Mouse (Mus musculus) cerebellum, adult 18-20 months (tissue): Measurements from ENCODE around the gene Tnnt2.
A peak's percentile ranks its signal among the peaks of the same experiment; 100 is the strongest.

Source experiments
- DNase-seq, 2 experiments: peaks; one replicate each; pipeline ENCODE4 v3.0.0; 2021

The Tnnt2 gene

GRCm38 (mm10) chr1:135820071-135820470, 16.1 kb upstream of the Tnnt2 start:
- no peak for DNase-seq

DNA sequence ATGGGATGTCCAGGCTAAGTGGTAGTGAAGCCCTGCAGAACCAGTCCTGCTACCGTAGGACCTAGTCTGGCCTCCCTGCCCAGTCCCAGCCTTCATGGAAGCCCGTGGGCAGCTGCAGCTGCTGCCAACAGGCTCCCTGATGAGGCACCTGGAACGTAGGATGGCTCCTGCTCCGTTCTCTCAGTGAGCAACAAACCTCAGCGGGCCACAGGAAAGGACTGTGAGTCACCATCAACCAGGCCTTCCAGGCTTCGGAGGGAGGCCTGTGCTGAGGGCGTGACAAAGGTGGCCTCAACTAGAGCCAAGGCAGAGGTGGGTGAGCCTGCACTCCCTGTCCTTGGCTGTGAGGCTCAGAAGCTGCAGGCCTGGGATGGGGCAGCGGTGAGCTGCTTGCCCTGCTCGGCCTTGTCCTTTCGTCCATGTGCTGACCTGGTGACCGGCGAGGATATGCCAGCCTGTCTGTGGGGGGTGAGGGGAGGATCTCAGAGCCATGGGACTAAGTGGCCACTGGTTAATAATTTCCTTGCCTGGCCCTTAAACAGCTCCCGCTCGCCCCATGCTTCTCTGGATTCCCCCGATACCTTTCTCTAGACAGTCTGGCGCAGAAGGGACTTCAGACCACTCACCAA, 15.3 kb upstream of the Tnnt2 start:
- no peak for DNase-seq

DNA sequence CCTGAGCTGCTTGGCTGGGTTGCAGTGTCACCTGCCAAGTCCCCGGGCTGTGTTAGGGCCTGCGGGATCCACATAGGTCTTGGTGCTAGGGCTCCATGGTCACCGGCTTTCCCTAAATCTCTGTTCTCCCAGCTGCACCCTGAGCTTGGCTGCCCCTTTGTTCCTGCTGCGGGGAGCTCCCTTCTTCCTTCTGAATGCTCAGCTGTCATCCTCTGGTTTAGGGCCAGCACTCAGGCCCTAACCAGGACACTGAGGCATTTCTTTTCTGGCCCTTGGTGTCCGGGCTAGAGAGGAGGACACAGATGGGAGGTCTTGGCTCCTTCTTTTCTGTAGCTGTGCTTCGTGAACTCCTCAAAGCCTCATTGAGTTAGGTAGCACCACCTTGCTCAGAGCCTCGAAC, 14.4 kb upstream of the Tnnt2 start:
- DNase-seq, result no peak

- DNase-seq, result no peak
Measured at GRCm38 (mm10) chr1:135828918-135829317, 7.2 kb upstream of the Tnnt2 start.

- no peak for DNase-seq
Measured at GRCm38 (mm10) chr1:135834206-135834859, 1.8 kb upstream of the Tnnt2 start.

DNA sequence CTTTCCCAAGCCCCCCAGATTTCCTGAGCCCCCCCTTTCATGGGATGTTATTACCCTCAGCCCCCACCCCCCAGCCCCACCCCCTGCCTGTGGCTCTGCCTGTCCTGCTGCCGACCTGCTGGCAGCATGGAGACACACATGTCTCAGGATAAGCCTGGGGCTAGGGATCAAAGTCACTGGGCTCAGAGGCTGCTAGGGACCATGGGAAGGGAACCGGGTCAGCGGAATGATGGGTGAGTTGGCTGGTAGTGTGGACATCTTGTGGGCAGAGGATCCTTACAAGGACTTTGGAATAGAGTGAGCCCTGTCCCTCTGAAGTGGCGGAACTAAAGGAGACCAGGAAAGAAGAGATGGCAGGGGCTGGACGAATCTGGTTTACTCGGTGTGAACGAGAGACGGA, 1.2 kb upstream of the Tnnt2 start:
- no peak for DNase-seq

DNA sequence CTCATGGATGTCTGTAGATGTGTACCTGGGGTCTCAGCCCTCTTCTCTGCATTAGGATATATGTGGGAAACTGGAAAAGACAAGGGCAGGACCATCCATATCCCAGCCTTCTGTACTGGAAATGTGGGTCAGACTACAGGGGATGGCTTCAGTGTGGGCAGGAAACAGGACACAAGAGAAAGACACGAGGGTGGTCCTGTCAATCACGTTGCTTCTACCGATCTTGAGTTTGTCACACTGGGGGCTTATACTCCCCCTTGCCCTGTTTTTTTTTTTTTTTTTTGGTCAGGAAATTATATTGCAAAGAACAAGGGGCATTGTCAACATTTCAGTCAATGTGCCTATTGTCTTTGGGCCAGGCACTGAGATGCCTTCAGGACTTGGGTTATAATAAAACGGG, 2.5 kb downstream of the Tnnt2 start:
- DNase-seq, result no peak

- DNase-seq, result no peak
Measured at GRCm38 (mm10) chr1:135839065-135839464, 2.9 kb downstream of the Tnnt2 start.

DNA sequence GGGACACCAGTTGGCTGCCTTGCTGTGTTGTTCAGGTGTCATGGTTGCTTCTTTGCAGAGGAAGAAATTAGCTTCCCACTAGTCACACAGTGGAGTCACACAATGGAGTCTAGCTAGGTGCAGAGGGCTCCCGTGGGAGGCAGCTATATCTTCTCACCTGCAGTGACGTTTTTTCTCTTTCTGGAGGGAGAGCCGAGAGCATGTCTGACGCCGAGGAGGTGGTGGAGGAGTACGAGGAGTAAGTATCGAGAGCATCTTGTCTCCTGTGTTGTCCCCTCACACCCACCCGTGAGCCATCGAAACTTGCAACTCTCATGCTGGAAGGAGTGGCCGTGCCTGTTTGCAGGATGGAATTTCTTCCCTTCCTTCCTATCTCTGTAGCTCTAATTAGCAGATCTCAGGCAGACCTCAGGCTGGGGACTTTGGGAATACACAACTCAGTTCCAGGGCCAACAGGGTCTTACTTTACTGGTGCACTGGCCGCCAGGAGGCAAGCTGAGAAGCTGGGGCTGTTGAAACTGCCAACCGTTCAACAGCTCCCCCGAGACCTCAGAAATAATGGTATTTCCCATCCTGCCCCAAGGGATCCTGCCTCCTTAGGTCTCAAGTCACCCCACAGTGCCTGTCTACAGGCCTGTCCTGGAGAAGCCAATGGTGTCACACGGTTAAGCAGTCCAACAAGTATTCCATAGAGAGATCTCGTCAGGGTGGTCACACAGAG, 4.7 kb downstream of the Tnnt2 start:
- DNase-seq, result no peak

GRCm38 (mm10) chr1:135843519-135844262, 7.5 kb downstream of the Tnnt2 start:
- DNase-seq, result no peak

- DNase-seq, result no peak
Measured at GRCm38 (mm10) chr1:135844481-135844880, 8.3 kb downstream of the Tnnt2 start.

DNA sequence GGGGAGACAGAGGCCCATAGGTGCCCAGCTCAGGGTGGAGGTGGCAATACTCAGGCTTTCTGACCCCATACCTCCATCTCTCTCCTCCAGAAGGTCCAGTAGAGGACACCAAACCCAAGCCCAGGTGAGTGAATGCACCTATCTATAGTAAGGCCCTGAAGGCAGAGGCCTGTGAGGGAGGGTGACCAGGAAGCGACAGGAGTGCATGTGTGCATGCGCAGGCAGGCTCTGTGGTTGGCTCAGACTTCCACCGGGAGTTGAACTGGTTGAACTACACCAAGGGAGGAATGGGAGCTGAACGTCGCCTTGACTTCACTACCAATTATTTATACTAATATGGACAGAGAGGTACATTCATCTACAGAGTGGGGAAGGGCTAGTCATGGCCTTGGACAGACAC, 10.5 kb downstream of the Tnnt2 start:
- no peak for DNase-seq

DNA sequence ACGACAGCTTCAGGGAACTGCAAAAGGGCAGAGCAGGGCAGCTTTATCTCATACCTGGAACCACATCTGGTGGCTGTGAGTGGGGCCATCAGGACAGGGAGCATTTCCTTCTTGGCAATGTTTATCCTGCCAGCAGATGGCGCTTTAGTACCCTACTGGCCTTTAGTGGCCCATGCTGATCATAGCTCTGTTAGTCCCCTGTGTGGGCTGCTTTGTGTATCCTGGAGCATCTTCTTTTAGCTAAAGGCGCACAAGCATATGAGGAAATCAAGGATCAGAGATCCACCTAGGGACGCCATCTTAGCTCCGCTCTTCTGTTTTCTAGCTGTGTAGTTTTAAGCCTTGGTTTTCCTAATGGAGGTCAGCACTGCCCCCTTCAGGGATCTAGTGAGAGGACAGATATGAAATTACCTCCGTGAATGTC, 11.0 kb downstream of the Tnnt2 start:
- DNase-seq, result peak; percentile 12 to 14

- DNase-seq, result no peak
Measured at GRCm38 (mm10) chr1:135847611-135848351, 11.6 kb downstream of the Tnnt2 start.

- DNase-seq, result peak in 1 of 2 experiments; percentile 15
Measured at GRCm38 (mm10) chr1:135850722-135851512, 14.8 kb downstream of the Tnnt2 start.

DNA sequence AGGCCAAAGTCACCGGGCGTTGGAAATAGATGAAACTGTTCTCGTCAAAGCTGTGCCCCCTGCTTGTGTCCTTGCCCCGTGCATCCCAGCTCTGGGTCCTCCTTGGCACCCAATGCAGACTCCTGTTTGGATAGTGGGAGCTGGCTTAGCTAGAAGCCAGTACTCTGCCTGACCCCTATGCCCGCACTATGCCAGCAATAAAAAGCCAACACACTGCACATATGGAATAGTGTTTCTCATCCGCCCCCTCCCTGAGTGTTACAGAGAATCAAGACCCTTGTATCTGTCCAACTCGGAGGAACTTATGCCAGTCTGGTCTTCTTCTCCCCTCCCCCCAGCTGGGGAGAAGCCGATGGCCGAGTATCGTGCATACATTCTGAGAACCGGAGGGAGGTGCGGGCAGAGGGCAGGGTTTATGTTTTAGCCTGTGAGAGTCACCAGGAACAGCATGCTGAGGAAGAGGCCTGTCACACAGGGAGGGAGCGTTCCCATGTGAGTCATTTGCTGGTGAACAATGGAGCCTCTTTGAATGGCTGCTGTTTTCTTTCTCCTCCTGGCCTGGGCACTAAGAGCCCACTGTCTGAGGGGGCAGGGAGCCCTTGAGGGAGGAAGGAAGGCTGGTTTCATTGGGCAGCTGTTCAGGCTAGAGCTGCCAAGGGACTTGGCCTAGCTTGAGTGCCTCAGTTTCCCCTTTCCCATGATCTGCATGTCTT, 16.0 kb downstream of the Tnnt2 start:
- no peak for DNase-seq

GRCm38 (mm10) chr1:135853200-135853599, 17.0 kb downstream of the Tnnt2 start:
- DNase-seq, result no peak

- no peak for DNase-seq
Measured at GRCm38 (mm10) chr1:135854591-135855343, 18.6 kb downstream of the Tnnt2 start.

- DNase-seq, result no peak
Measured at GRCm38 (mm10) chr1:135855344-135855687, 19.2 kb downstream of the Tnnt2 start.

GRCm38 (mm10) chr1:135856070-135856469, 19.9 kb downstream of the Tnnt2 start:
- DNase-seq, result no peak
